ENCODE assay signal across 10 mouse cellular contexts in the genomic region with DNA sequence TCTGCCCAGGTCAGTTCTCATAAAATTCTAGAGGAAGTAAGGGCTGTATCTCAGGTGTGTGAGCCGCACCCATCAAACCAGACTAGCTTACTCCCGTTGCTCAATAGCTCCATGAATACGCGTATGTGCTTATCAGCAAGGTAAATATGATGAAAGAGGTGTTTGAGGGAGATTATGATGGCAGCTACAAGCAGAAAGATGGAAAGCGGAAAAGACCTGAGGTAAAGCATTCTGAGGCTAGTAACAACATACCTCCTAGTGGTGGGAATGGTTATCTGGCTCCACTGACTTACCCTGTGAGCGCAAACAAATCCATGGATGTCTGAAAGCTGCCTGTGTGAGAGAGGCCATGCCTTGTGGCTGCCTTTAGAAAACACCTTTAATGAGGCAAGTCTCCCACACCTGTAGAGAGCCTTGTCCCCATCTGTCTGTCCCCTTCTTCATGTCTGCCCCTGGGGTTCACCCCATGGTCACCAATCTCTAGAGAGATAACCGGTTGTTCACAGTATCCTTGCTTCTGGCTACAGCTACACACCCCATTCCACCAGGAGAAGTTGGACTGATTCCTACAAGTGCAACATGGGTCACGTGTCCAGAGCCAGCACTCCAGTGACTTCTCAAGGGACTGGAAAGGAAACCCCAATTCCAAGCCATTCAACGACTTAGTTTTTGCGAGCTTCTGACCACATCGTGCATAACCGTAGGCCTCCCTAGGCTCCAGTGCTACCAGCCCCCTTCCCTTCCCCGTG. TPM values are rescaled to one million over a fixed set of nuclear protein-coding genes. Genes with fewer than 3 reads are reported as not detected.
DNase-seq lines count a peak whose midpoint lies in the region; ATAC-seq and TF ChIP-seq lines count a peak whose summit lies in the region.
"Had no signal": no experiment of that assay in that cellular context is flagged by ENCODE, and none has a peak within 500 bp of the region (broad histone marks: within the 10 kb centered on the region; RNA-seq: fewer than 3 reads in every experiment).

No protein-coding gene starts in this region.

- ATAC-seq in erythroid progenitor cell, adult 5-6 weeks (replicated peaks; ENCODE audit: low FRiP score, poor library complexity, severe bottlenecking), result no peak
- no peak for ATAC-seq in megakaryocyte, adult 5-6 weeks (ENCODE audit: poor library complexity, severe bottlenecking)
- no peak for ATAC-seq in forebrain, embryonic 12.5 days (ENCODE audit: low FRiP score)

- no peaks in the 10 kb centered on the region for H3K9me3 ChIP-seq in forebrain, embryonic 12.5 days
- H3K9me3 ChIP-seq: G1E; liver, embryonic 13.5 days had no signal

- WGBS in forebrain, embryonic 12.5 days, result 85% methylated on average over 13 of the region's 13 CpGs

- H3K79me2 ChIP-seq in myocyte (ENCODE audit: control insufficient read depth, insufficient read depth), result no peaks in the 10 kb centered on the region

- no peak for DNase-seq in layer of hippocampus, adult 2 months (ENCODE audit: low spot score in 2 of 2)
- DNase-seq in layer of hippocampus, adult 11-12 months (ENCODE audit: low spot score), result no peak
- DNase-seq in heart, postnatal 4 days, result peak; percentile 18
- peak; percentile 30 to 51 for DNase-seq in kidney, postnatal 25 days
- DNase-seq: liver, embryonic 13.5 days had no signal

- H3K9ac ChIP-seq in forebrain, embryonic 12.5 days, result no peak overlapping the region
- H3K9ac ChIP-seq: liver, embryonic 13.5 days had no signal

- no peak overlapping the region for H3K27ac ChIP-seq in layer of hippocampus, adult 2 months
- H3K27ac ChIP-seq in forebrain, embryonic 12.5 days, result no peak overlapping the region
- H3K27ac ChIP-seq: liver, embryonic 13.5 days had no signal

- no peak overlapping the region for H3K4me3 ChIP-seq in layer of hippocampus, adult 2 months
- no peak overlapping the region for H3K4me3 ChIP-seq in myocyte
- no peak overlapping the region for H3K4me3 ChIP-seq in forebrain, embryonic 12.5 days (replicated peaks)
- H3K4me3 ChIP-seq: liver, embryonic 13.5 days had no signal

- no peaks in the 10 kb centered on the region for H3K27me3 ChIP-seq in myocyte (ENCODE audit: control insufficient read depth, insufficient read depth, insufficient read length)
- H3K27me3 ChIP-seq in forebrain, embryonic 12.5 days, result peaks cover 12% of the 10 kb centered on the region; the same call in 1 of the 2 replicates

- H3ac ChIP-seq in myocyte (ENCODE audit: control insufficient read depth, insufficient read length), result no peak overlapping the region

- no peak overlapping the region for H3K4me2 ChIP-seq in myocyte (ENCODE audit: low read depth)
- H3K4me2 ChIP-seq in forebrain, embryonic 12.5 days, result no peak overlapping the region
- H3K4me2 ChIP-seq: liver, embryonic 13.5 days had no signal

- peaks cover under 1% of the 10 kb centered on the region; the same call in 1 of the 2 replicates for H3K4me1 ChIP-seq in forebrain, embryonic 12.5 days

- TF ChIP-seq POLR2A in myocyte (IDR thresholded peaks at IDR 0.05; ENCODE audit: insufficient read length, low read depth), result no peak

- TF ChIP-seq CTCF in layer of hippocampus, adult 2 months (conservative IDR thresholded peaks at IDR 0.05), result peak; percentile 22

- no peaks in the 10 kb centered on the region for H3K36me3 ChIP-seq in myocyte (ENCODE audit: control insufficient read depth, insufficient read depth)
- no peaks in the 10 kb centered on the region for H3K36me3 ChIP-seq in forebrain, embryonic 12.5 days (replicated peaks)
- H3K36me3 ChIP-seq: G1E; liver, embryonic 13.5 days had no signal

TF ChIP-seq in myocyte, 11 proteins besides CTCF, POLR2A, EP300 and RAD21:
- TF ChIP-seq TCF12 (IDR thresholded peaks at IDR 0.05; ENCODE audit: insufficient read depth, poor library complexity, severe bottlenecking), result no peak
- TF ChIP-seq USF1 (IDR thresholded peaks at IDR 0.05; ENCODE audit: low read depth), result peak; percentile 49
- no peak for TF ChIP-seq MYOG (IDR thresholded peaks at IDR 0.05; ENCODE audit: control insufficient read depth in 1 of 3, insufficient read depth in 1 of 3, insufficient read length in 2 of 3, low read depth in 2 of 3)
- TF ChIP-seq MAX (IDR thresholded peaks at IDR 0.05; ENCODE audit: low read depth), result no peak
- no peak for TF ChIP-seq MYOD1 (IDR thresholded peaks at IDR 0.05; ENCODE audit: control insufficient read depth in 1 of 3, insufficient read length in 2 of 3, low read depth in 2 of 3)
- no peak for TF ChIP-seq POLR2AphosphoS2 (IDR thresholded peaks at IDR 0.05; ENCODE audit: insufficient read length, low read depth)
- TF ChIP-seq E2F4 (IDR thresholded peaks at IDR 0.05; ENCODE audit: insufficient read depth), result no peak

RNA-seq across cellular contexts. Expression of a gene that starts 6.1 kb away (rescaled TPM):
- total RNA-seq in layer of hippocampus, adult 2 months (2021), result 10 to 100 TPM; 69.7 to 73.6 TPM
- 10 to 100 TPM; 49.2 to 50.5 TPM for total RNA-seq in heart, postnatal 4 days (2021)
- 15.8 TPM for polyA plus RNA-seq in myocyte (2012; fragmentation: generic; extraction: Trizol)
- total RNA-seq in erythroid progenitor cell, adult 5-6 weeks (2015; ENCODE audit: low replicate concordance), result 55.9 and 71.3 TPM in 2 replicates
- total RNA-seq in erythroid progenitor cell, adult 5-6 weeks (2017; ENCODE audit: low replicate concordance), result 32.5 and 51.3 TPM in 2 replicates
- total RNA-seq in megakaryocyte, adult 5-6 weeks (2015), result 50.0 and 61.1 TPM in 2 replicates
- total RNA-seq in megakaryocyte, adult 5-6 weeks (2017), result 22.3 and 24.2 TPM in 2 replicates
- polyA plus RNA-seq in forebrain, embryonic 12.5 days (2016; fragmentation: Nextera tagmentation; extraction: Ambion mirVana), result 134 and 139 TPM in 2 replicates

RNA-seq across cellular contexts. Expression of a gene that starts 45.2 kb away (rescaled TPM):
- total RNA-seq in layer of hippocampus, adult 2 months (2021), result 10 to 100 TPM; 21.9 to 28.1 TPM
- 10 to 100 TPM; 58.8 to 60.8 TPM for total RNA-seq in heart, postnatal 4 days (2021)
- 10.0 TPM for polyA plus RNA-seq in myocyte (2012; fragmentation: generic; extraction: Trizol)
- total RNA-seq in erythroid progenitor cell, adult 5-6 weeks (2015; ENCODE audit: low replicate concordance), result 2.5 and 3.2 TPM in 2 replicates
- total RNA-seq in erythroid progenitor cell, adult 5-6 weeks (2017; ENCODE audit: low replicate concordance), result 6.5 and 21.9 TPM in 2 replicates
- 28.2 and 30.7 TPM in 2 replicates for total RNA-seq in megakaryocyte, adult 5-6 weeks (2015)
- total RNA-seq in megakaryocyte, adult 5-6 weeks (2017), result 23.4 and 24.1 TPM in 2 replicates
- 33.8 and 34.0 TPM in 2 replicates for polyA plus RNA-seq in forebrain, embryonic 12.5 days (2016; fragmentation: Nextera tagmentation; extraction: Ambion mirVana)

RNA-seq across cellular contexts. Expression of a gene that starts 45.3 kb away (rescaled TPM):
- 1 to 10 TPM; 1.4 to 1.9 TPM for total RNA-seq in layer of hippocampus, adult 2 months (2021)
- total RNA-seq in heart, postnatal 4 days (2021), result 1 to 10 TPM in 1 of 2 experiments, under 1 TPM in 1; 0.74 to 1.0 TPM
- 0.11 TPM for polyA plus RNA-seq in myocyte (2012; fragmentation: generic; extraction: Trizol)
- total RNA-seq in erythroid progenitor cell, adult 5-6 weeks (2015; ENCODE audit: low replicate concordance), result 2.9 TPM in 2 replicates
- 0.45 and 4.4 TPM in 2 replicates for total RNA-seq in erythroid progenitor cell, adult 5-6 weeks (2017; ENCODE audit: low replicate concordance)
- 0.52 and 1.3 TPM in 2 replicates for total RNA-seq in megakaryocyte, adult 5-6 weeks (2015)
- 0.28 and 0.55 TPM in 2 replicates for total RNA-seq in megakaryocyte, adult 5-6 weeks (2017)
- 0.82 and 0.89 TPM in 2 replicates for polyA plus RNA-seq in forebrain, embryonic 12.5 days (2016; fragmentation: Nextera tagmentation; extraction: Ambion mirVana)
- polyA plus RNA-seq: G1E had no signal

Comparison
In these comparisons a context has a peak if more than half of its experiments do, and no peak if none do; other contexts are left out.
1. DNase-seq: peak in heart, postnatal 4 days (single experiment) and kidney, postnatal 25 days (2 of 2); none in layer of hippocampus, adult 2 months (0 of 2) and layer of hippocampus, adult 11-12 months (single experiment).